Mouse (Mus musculus) cerebellum, postnatal 10 days (tissue): Measurements from ENCODE around the gene Abcd2.

Experiments used
- DNase-seq, 2 experiments: peaks; one replicate each; pipeline ENCODE4 v3.0.0; 2021; ENCODE audit warnings: mixed read lengths in 2 of 2

Gene Abcd2

DNA sequence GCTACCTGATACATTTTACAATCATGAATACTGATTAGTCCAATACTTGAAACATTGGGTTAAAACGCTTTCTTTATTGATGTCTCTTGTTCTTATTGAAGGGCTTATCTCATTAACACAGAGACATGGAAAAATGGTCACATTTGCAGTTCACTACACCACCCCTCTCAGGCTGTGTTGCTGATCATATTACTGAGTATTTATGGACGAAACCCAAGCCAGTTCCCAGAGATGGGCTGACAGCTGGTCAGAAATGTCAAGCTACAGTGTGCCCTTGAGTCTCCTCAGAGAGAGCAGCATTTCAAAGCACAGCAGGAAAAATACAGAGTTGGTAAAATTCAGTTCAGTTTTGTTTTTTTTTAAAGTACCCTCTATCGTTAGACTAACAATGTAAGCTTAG, 38.3 kb downstream of the Abcd2 start:
- no peak for DNase-seq

- DNase-seq: no peak
These were observed 39.0 kb downstream of the Abcd2 start for GRCm38 (mm10) chr15:91152592-91152991.

GRCm38 (mm10) chr15:91124584-91124983, 67.0 kb downstream of the Abcd2 start:
- DNase-seq: no peak

GRCm38 (mm10) chr15:91112555-91113209, 78.9 kb downstream of the Abcd2 start:
- no peak for DNase-seq

DNA sequence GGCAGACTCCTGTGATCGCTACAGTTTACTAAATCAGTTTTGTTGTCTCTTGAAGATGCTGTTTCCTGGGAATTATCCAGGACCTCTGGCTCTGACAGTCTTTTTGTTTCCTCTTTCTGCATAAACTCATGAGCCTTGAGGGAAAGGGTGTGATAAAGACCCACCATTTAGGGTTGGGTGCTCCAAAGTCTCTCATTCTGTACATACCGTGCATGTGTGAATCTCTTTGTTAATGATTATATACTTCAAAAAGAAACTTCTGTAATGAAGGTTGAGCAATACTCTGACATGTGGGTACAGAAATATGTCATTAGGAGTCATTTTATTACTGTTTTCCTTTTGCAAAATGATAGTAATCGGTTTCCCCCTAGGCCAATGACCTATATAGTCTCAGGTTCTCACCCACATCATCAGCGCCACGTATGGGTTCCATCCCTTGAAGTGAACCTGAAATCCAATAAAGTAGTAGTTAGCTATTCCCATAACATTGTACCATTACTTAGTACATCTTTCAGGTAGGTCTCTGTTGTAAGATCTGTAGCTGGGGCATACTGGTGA, 83.4 kb downstream of the Abcd2 start:
- no peak for DNase-seq

DNA sequence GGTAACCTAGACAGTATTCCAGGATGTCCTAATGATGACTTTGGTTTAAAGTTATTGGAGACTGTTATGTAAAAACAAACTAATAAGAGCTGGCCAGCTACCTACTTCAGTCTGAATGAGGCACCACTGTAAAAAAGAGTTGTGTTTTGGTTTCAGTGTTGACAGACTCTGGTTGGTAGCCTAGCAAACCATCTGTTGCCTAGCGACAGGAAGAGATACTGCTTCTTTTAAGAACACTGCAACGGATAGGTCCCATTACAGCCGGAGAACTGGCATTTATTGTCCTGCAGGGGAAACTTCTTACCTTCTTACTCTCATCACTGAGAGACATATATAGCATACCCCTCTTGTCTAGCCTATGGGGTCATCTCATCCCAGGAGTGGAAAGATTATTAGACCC, 86.7 kb downstream of the Abcd2 start:
- no peak for DNase-seq

- DNase-seq: no peak
These were observed 87.3 kb downstream of the Abcd2 start for GRCm38 (mm10) chr15:91104276-91104675.

- no peak for DNase-seq
These were observed 87.8 kb downstream of the Abcd2 start for GRCm38 (mm10) chr15:91103814-91104213.

- no peak for DNase-seq
These were observed 88.3 kb downstream of the Abcd2 start for GRCm38 (mm10) chr15:91103305-91103704.

DNA sequence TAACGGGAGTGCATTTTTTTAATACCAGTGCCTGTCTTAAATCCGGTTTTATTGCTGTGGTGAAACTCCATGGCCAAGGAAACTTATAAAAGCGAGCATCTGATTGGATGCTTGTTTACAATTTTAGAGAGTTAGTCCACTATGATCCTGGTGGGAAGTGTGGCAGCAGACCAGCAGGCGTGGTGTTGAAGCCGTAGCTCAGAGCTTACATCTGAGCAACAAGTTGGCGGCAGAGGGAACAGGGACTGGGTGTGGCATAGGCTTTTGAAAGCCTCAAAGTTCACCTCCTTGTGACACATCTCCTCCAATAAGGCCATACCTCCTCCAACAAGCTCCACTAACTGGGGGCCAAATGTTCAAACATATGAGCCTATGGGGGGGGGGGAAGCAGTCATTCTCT, 95.0 kb downstream of the Abcd2 start:
- DNase-seq: no peak
